Mouse (Mus musculus): ENCODE results near the gene Slc29a4.

DNA sequence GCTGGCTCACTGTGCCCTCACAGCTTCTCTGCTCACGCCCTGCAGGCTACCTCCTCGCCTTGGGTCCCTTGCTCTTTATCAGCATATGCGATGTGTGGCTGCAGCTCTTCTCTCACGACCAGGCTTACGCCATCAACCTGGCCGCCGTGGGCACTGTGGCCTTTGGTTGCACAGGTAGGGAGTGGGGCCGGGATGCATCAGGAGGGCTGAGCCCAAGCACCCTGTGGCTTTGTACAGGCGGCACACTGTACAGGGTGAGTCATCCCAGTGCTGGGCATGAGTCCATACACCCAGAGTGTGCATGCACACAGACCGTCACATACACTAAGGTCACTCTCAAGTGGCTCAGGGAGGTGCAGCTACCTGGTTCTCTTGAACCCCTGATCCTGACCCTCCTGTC is 21.7 kb downstream of the Slc29a4 start:
- no peak for TF ChIP-seq POLR2A (IDR thresholded peaks at IDR 0.05; ENCODE audit: borderline replicate concordance, insufficient read depth, low read length)
- no peak for TF ChIP-seq CTCF (IDR thresholded peaks at IDR 0.05; ENCODE audit: borderline replicate concordance, insufficient read depth, low read depth, low read length)
